Mouse (Mus musculus) lung, postnatal 36 days (tissue): ENCODE results near the gene Arid2.
"Not testable (repeated sequence)": the region's sequence is repeated elsewhere in the genome, so short reads cannot be mapped to it uniquely, and the experiment has no call there.

Experiments used
- DNase-seq: peaks from one replicate; pipeline ENCODE4 v3.0.0; 2022; ENCODE audit warnings: mixed read lengths

Gene Arid2

DNA sequence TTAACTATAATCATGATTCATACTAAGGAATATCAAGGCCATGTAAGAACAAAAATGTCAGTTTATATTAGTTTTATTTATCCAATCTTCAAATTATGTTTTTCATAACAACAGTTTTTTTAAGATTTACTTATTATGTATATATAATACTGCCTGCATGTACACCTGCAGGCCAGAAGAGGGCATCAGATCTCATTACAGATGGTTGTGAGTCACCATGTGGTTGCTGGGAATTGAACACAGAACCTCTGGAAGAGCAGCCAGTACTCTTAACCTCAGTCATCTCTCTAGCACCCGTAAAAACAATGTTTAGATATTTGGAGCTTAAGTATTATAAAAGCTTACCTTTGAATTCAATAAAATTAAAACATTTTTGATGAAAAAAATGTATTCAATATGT lies 146.9 kb downstream of the Arid2 start:
- no peak for DNase-seq

DNA sequence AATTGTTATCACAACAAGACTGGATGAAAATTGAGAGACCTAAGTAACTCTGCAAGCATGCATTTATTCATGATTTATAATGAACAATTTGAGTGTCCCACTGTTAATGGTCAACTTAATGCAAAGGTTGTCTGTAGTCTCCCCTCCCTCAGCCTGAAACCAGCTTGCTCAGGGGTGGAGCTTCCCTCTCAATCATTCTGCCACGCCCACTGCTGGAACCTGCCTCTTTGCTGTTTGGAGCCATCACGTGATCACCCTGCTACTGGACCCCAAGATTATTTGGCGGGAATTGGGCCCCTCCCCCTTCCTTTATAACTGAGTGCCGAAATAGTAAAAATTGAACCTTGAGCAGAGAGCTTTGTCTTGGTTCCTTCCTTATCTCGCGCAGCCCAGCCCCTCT lies 154.2 kb downstream of the Arid2 start:
- not testable (repeated sequence) for DNase-seq

DNA sequence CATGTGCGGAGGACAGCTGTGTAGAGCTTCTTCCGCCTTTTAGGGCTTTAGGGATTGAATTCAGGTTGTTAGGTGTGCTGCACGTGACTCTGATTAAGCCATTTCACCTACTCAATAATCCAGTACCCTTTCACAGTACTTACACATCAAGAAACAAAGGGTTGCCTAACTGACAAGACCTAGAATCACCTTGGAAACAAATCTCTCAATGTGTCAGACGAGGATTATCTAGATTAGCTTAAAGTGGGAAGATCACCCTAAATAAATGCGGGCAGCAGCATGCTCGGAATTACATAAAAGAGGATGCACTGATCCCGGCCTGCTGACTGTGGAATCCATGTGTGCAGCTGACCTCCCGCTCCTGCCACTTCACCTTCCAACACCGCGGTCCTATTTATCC lies 159.5 kb downstream of the Arid2 start:
- no peak for DNase-seq

DNA sequence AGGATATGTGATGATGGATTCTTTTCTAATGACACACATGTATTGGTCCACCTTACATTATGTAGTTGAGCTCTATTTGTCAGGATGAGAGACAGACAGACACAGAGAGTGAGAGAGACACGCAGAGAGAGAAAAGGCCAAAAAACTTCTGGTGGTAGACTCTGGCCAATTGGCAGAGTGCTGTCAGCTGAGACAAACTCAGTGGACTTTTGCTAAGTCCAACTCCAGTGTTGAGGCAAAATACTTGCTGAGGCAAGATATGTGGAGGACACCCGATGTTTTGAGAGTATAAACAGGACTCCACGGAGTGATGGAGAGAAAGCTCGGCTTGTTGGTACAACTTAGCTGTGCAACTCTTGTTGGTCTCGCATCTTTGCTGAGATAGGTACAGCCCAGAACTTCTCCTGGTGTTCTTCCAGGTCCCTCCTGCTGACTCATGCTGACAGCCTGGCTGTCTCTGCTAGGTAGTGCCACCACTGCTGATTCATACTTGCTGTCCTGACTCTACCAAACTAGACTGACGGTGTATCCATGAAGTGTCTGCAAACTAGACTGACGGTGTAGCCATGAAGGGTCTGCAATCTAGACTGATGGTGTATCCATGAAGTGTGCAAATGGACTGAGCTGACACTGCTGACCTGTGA lies 161.5 kb downstream of the Arid2 start:
- no peak for DNase-seq

DNA sequence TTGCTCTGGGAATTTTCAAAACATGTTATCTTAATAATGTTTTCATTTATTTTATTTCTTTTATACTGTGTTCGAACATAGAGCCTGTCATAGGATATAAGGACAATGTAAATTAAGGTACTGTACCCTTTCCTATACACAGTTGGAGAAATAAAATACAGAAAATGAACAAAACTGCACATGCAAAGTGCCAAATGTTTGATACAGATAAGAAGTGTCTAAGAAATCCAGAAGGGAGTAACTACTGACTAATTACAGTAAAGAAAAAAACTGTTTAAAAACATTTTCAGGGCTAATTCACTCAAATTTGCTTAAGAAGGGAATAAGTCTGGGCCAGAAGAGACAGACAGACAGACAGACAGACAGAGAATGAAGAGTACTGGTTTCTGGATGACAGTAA lies 166.0 kb downstream of the Arid2 start:
- no peak for DNase-seq
